Mouse (Mus musculus): ENCODE measurements around the gene Gng7.
A peak's percentile ranks its signal among the peaks of the same experiment; 100 is the strongest.

The Gng7 gene

GRCm38 (mm10) chr10:80940320-80940987, 74.3 kb downstream of the Gng7 start:
- peak in 1 of 2 experiments; percentile 34 for DNase-seq

GRCm38 (mm10) chr10:80939671-80940070, 75.1 kb downstream of the Gng7 start:
- DNase-seq = peak; percentile 73 to 81

DNA sequence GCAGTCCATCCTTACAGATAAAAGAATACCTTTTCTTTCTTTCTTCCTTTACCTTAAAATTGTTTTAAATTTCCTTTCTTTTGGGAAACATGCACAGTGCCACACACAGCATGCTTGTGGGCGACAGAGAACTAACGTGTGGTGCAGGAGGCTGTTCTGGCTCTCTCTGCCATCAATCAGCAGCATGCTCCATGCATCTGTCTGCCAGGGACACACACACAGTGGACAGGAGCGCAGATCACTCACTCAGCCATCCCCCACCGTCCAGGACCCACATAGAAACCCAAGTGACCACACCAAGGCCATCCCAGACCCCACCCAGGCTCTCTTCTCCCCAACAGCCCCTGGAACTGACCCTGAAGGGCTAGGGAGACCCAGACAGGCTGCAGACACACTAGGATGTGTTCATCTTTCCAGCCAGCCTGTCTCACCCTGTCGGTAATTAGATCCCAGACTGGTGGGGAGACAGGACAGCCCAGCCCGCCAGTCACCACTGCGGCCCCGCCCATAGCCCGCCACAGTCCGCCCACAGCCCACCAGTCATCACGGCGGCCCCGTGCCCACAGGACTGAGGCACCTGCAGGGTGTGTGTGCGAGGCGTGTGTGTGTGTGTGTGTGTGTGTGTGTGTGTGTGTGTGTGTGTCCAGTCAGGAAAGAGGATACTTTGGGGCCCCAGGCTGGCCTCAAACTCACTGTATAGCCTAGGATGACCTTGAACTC, 75.8 kb downstream of the Gng7 start:
- DNase-seq = no peak

GRCm38 (mm10) chr10:80937646-80938045, 77.1 kb downstream of the Gng7 start:
- DNase-seq = no peak

- DNase-seq = no peak
Observed at GRCm38 (mm10) chr10:80936810-80937164, 78.0 kb downstream of the Gng7 start.

DNA sequence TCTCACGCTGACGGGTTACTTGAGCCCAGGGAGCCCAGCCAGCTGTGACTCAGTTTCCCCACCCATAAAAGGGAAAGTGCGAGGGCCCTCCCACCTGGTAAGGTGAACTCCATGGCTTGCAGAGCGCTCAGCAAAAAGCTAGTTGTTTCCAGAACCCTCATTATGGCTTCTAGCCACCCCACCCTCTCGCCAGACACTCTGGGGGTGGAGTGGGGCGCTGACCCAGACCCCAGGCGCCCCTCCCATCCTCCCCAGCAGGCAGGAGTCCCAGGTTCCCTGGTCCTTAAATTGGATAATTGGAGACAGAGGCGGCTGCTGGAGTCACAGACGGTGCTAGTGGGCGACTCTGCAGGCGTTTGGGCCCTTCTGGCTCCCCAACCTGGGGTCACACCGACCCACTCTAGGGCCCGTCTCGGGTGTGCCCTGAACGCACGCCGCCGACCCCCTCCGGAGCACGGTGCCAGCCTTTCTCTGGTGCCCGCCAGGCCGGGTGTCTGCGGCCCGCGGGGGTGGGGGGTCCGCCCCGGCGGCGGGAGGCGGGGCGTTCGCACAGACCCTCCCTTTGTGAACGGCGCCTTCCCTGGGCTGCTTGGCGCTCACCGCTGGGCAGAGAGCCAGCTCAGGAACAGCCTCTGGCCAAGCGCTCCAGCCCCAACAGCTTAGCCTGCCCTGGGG, 78.5 kb downstream of the Gng7 start:
- DNase-seq = peak; percentile 64 to 76

DNA sequence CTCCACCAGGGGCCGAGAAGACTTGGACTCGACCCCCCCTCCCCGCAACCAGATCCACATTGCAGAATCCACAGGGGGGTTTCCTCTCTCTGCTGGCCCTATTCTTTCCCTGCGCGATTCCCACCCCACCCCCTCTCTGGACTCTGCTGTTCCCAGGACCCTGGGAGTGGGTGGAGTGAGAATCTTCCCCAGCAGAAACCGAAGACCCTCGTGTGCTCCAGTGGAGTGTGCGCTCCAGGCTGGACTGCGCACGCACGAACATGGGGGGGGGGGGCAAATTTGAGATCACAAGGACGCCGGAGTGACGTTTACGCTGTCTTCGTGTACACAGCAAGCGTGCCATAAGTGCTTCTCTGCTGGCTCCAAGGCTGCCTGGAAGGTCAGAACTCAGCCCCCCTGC, 79.0 kb downstream of the Gng7 start:
- DNase-seq = no peak

- no peak for DNase-seq
Observed at GRCm38 (mm10) chr10:80935241-80935640, 79.5 kb downstream of the Gng7 start.

DNA sequence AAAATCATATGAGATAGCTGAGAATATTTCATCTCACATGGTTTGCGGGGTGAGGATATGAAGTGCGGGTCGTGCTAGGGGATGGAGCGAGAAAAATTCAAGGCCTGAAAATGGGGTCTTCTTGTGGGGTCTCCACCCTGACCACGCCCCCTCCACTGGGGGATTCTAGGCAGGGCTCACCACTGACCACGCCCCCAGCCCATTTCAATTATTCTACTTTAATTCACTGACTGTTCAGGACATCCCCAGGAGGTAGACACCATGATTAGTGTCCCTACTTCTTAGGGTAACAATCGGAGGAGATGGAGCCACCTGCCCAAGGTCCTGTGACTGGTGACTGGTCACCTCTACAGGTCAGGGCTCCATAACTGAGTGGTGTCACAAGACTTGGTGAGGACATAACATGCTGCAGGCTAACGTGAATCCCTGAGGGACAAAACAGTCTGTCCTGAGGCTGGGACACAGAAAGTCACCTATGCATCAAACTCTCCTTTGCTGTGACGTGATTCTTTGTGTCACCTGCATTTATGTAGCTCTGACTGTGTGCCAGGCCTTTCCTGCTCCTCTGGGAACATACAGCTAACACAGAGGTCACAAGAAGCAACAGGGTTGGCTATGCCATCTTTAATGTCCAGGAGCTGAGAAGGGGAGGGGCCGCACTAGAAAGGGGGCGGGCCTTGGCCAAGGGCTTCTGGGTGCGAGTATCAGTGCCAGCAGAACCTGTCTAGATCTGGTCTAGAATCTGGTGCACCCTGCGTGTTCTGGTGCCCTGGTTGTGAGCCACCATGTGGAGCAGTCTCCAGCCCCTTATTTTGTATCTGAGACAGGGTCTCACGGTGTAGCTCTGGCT, 80.4 kb downstream of the Gng7 start:
- peak in 1 of 2 experiments; percentile 18 for DNase-seq

GRCm38 (mm10) chr10:80933421-80933979, 81.2 kb downstream of the Gng7 start:
- DNase-seq = peak in 1 of 2 experiments; percentile 17

GRCm38 (mm10) chr10:80932700-80933420, 81.9 kb downstream of the Gng7 start:
- peak in 1 of 2 experiments; percentile 14 for DNase-seq

GRCm38 (mm10) chr10:80932206-80932605, 82.5 kb downstream of the Gng7 start:
- DNase-seq = peak in 1 of 2 experiments; percentile 26

GRCm38 (mm10) chr10:80931695-80932094, 83.0 kb downstream of the Gng7 start:
- DNase-seq = peak in 1 of 2 experiments; percentile 42

DNA sequence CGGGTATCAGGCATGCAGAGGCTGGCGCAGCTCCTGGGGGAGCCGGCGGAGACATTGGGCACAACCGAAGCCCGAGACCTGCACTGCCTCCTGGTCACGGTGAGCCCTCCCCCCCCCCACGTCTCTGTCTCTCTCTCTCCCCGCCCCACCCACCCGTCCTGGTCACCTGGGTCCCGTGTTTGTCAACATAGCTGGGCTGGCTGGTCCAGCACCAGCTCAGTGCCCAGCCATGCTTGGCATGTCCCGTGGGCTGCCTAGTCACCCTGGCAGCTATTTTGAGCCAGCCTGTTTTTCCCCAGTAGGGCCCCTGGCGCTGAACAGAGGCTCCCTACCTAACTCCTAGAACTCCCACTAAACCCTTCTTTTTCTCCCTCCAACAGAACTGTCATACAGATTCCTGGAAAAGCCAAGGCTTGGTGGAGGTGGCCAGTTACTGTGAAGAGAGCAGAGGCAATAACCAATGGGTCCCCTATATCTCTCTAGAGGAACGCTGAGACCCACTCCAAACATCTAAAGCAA, 83.5 kb downstream of the Gng7 start:
- peak; percentile 54 to 55 for DNase-seq

DNA sequence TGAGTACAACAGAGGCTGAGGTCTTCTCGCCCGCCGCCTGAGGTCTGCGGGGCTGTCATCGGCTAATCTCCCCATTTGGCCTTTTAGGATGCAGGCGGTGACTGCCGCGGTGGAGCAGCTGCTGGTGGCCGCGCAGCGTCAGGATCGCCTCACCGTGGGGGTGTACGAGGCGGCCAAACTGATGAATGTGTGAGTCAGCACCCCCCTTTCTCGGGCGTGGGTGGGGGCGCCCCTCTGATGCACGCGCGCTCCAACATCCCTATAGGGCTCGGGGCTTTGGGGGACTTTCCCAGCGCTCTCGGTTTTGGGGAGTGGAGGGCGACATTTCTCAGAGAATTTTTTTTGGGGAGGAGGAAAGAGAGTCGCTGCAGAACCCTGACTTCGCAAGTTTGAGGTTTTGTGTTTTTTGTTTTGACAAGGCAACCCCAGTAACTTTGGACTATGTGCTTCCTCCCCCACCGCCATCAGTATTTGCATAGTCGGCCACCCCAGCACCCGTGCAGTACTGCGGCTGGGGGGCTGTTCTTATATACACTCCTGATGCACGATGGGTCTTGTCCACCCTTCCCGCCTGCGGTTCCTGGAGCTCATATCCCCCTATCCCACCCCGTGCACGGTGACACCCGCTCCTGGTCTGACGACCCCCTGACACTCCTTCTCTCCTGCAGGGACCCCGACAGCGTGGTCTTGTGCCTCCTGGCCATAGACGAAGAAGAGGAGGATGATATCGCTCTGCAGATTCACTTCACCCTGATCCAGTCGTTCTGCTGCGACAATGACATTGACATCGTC, 84.2 kb downstream of the Gng7 start:
- DNase-seq = peak; percentile 67 to 70

DNA sequence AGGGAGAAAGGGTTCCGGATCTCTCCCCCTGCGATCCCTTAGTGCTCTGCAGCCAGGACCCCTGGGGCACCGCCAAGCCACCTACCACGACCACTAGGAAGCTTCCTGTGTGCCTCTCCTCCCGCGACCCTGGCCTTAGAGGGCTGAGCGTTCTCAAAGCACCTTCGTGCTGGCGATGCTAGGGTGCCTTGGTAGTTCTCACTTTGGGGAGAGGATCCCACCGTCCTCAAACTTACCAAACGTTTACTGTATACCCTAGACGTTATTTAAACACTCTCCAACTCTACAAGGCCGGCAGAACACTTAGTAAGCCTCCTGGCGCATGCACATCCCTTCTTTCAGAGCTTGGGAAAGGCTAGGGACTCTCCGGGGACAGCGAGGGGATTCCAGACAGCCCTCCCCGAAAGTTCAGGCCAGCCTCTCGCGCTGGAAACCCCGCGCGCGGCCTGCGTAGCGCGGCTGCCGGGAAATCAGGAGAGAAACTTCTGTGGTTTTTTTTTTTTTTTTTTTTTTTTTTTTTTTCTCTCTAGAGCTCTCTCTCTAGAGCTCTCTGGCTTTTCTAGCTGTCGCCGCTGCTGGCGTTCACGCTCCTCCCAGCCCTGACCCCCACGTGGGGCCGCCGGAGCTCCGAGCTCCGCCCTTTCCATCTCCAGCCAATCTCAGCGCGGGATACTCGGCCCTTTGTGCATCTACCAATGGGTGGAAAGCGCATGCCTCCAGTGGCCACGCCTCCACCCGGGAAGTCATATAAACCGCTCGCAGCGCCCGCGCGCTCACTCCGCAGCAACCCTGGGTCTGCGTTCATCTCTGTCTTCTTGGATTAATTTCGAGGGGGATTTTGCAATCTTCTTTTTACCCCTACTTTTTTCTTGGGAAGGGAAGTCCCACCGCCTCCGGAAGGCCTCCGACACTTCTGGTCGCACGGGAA, 85.2 kb downstream of the Gng7 start, which contains the start of gene Gadd45b:
Gene Gadd45b, plus strand, starts transcription at position 775 of the 928 bp plus-strand sequence.
- peak; percentile 98 to 99 for DNase-seq

GRCm38 (mm10) chr10:80928586-80929298, 86.0 kb downstream of the Gng7 start:
- peak; percentile 93 to 97 for DNase-seq

- no peak for DNase-seq
Observed at GRCm38 (mm10) chr10:80925472-80925871, 89.3 kb downstream of the Gng7 start.

- DNase-seq = peak in 1 of 2 experiments; percentile 7
Observed at GRCm38 (mm10) chr10:80921923-80922322, 92.8 kb downstream of the Gng7 start.
